Mouse (Mus musculus) brown adipose tissue, adult 24 weeks (tissue): ENCODE measurements around the gene Gsdma3. TPM values are rescaled to one million over a fixed set of nuclear protein-coding genes. Genes with fewer than 3 reads are reported as not detected.

Experiments used
- H3K27ac ChIP-seq: fragments of 200-500 bp; replicated peaks from 2 replicates; pipeline ENCODE4 v1.5.1; 2012; ENCODE audit warnings: low read depth, mild to moderate bottlenecking, low read length
- H3K4me1 ChIP-seq: fragments of 200-500 bp; 2 replicates; pipeline ENCODE4 v1.6.1; 2012; ENCODE audit warnings: low read length, mixed read lengths; ENCODE audit not compliant: control insufficient read depth, insufficient read depth, insufficient read length
- H3K4me3 ChIP-seq: fragments of 200-500 bp; 2 replicates; pipeline ENCODE4 v1.5.1; 2012; ENCODE audit warnings: low read depth, mild to moderate bottlenecking, low read length, moderate library complexity; ENCODE audit not compliant: insufficient read depth
- polyA plus RNA-seq: library from polyadenylated mRNA; stranded (reverse); fragments of >200 nt; gene quantifications from 2 replicates; pipeline ENCODE4 v1.2.4, GENCODE M21; 2012; ENCODE audit not compliant: missing spikeins, insufficient read depth, insufficient read length

The Gsdma3 gene
- polyA plus RNA-seq: not detected in 2 replicates

GRCm38 (mm10) chr11:98625611-98626410, at the start of gene Gsdma3, which contains the start of gene Gm12355:
TSS of gene Gsdma3 (plus strand) at chr11:98626360.
TSS of gene Gm12355 (minus strand) at chr11:98625661.
- H3K27ac ChIP-seq: no peak within 1 kb of the TSS
- H3K4me3 ChIP-seq: no peak within 1 kb of the TSS
- no peaks in the 10 kb centered on the region for H3K4me1 ChIP-seq

DNA sequence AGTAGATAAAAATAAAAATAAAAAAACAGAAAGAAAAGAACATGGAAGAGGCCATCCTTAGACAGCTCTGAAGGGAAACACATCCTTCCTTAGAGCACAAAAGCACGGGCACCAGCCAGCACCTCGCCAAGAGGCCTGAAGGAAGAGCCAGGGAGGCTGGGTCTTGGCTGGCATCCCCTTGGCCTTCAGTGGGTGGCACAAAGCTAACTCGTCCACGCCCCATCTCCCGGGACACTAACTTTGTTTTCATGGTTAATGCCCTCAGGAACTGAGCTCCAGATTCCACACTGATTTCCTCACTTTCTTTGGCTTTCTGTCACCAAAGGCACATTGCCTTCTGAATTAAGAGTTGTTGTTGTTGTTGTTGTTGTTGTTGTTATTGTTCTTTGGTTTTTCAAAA, 48.4 kb upstream of the Gsdma3 start:
- peak overlapping the region; percentile 60 for H3K27ac ChIP-seq
- H3K4me3 ChIP-seq: no peak overlapping the region
- peaks cover 26% of the 10 kb centered on the region for H3K4me1 ChIP-seq

DNA sequence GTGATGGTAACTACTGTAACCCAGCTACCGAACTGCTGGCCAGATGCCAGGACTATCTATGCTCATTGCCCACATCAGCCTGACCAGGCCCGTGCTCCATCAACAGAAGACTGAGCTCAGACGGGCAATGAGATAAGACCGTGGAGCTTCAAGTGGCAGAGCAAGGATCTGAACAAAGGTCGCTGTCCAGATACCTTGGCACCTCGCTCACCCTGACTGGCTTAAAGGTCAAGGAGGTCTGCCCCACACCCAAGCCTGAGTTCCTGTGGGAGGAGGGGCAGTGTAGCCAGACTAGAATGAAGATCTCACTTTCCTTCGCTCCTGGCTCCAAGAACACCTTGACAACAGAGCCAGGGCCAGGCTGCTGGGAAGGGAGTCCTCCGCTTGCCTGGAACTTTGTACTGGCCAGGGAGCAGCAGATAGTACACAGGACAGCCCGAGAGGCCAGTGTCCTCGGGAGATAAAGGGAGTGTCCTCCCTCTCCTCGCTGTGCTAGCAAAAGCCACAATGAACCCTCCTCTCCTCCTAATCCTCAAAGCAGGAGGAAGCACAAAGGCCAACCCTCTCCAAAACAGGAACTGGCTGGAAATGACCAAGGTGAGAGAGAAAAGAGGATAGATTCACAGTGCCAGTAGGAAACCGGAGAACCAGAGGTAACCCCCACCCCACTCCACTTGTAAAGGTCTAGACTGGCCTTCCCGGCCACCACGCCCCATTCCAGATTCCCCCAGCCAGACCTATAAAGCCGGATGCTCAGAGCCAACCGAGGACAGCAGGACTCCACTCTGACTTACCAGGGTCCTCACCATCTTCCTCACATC, 45.6 kb upstream of the Gsdma3 start:
- no peak overlapping the region for H3K4me3 ChIP-seq
- H3K27ac ChIP-seq: peak overlapping the region; percentile 43
- peaks cover 31% of the 10 kb centered on the region for H3K4me1 ChIP-seq

DNA sequence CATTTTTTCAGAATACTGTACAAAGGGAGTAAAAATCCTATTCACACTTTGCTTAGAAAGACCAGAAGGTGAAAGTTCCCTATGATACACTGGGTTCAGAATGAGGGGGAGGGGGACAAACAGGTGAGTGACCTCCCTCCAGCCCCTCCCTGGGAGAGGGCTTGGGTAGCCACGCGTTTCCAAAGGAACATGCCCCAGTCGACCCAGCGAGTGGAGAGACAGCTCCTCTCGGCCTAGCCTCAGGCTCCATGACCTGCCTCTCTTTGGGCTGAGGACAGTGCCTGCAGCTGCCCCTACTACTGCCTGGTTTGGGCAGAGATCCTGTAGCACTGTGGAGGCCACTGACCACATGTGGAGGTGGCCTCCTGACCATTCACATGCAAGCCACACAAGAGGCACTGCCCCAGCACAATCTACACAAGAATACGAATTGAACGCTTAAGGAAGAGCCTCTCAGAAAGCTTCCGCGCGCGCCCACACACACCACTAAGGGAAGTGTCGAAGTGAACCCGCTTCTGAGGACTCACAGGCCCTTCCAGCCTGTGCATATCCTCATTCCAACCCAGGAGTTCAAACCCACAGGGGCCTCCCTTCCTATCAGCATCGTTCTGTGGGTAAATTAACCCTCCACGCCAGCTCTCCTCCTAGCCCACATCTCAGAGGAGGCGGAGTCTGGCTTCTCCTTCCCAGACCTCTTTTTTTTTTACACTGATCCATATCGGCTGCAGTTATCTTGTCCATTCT, 44.7 kb upstream of the Gsdma3 start:
- Histone ChIP-seq H3K27ac (peak overlapping the region; percentile 43), H3K4me3 (no peak overlapping the region), H3K4me1 (peaks cover 31% of the 10 kb centered on the region)

DNA sequence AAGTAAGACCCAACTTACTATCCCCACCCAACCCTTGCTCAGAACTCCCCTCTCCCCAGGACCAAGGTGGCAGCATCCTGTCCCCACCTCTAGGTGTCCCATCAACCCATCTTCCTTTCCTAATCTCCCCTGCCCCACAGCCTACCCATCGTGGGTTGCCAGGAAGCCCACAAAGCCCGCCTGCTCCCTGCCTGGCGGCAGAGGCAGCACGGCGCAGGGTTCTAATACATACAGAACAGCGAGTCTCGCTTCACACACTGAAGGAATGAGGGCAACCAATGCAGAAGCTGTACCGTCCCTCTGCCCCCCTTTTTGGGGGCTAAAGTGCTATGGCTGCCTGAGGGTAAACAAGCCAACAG, 44.2 kb upstream of the Gsdma3 start:
- H3K27ac ChIP-seq: peak overlapping the region; percentile 3; the same call in 1 of the 2 replicates
- peaks cover 31% of the 10 kb centered on the region for H3K4me1 ChIP-seq
- H3K4me3 ChIP-seq: no peak overlapping the region

GRCm38 (mm10) chr11:98582551-98583264, 43.5 kb upstream of the Gsdma3 start:
- Histone ChIP-seq H3K4me3 (no peak overlapping the region), H3K4me1 (peaks cover 31% of the 10 kb centered on the region), H3K27ac (peak overlapping the region; percentile 68)

DNA sequence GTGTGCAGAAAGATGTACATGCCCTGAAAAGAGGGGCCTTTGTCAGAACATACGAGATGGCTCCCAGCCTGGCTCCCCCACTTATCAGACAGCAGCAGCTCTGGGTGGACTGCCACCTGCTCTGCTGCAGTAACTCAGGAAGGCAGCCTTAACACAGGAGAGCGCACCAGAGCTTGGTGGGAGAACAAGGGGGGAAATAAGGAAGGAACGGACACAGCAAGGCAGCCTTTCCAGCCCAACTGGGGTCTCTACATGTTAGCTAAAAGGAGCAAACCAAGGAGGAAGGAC, 43.0 kb upstream of the Gsdma3 start:
- H3K4me3 ChIP-seq: no peak overlapping the region
- peak overlapping the region; percentile 68 for H3K27ac ChIP-seq
- peaks cover 31% of the 10 kb centered on the region for H3K4me1 ChIP-seq

- Histone ChIP-seq H3K27ac (peak overlapping the region; percentile 99), H3K4me1 (peaks cover 31% of the 10 kb centered on the region), H3K4me3 (no peak overlapping the region)
Observed at GRCm38 (mm10) chr11:98583571-98583970, 42.6 kb upstream of the Gsdma3 start.

- Histone ChIP-seq H3K4me1 (peaks cover 31% of the 10 kb centered on the region), H3K4me3 (peak overlapping the region; percentile 37), H3K27ac (peak overlapping the region; percentile 99)
Observed at GRCm38 (mm10) chr11:98584146-98584545, 42.0 kb upstream of the Gsdma3 start.

DNA sequence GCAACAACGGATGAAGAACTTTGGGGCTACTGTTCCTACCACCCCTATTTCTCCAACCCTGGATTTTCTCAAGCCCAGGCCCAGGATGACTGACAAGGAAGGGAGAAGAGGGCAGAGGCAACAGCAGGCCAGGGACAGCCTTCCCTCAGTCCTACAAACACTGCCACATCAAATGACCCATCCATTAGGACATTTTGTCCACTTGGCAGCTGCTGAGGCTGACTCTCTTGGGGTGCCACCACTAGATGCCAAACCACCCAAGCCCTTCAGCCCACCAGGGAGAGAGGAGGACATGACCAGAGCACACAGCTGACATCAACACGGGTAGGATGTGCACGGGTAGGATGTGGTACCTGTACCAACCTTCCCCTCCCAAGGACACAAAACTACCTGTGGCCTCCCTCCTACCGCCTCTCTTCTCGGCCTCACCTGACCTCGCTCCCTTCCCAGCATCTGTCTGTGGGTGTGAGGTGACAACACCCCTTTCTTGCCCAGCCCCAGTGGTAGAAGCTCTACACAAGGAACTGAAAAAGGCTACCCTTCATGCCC, 41.5 kb upstream of the Gsdma3 start:
- peaks cover 29% of the 10 kb centered on the region for H3K4me1 ChIP-seq
- peak overlapping the region; percentile 64 for H3K4me3 ChIP-seq

GRCm38 (mm10) chr11:98586087-98586891, 39.9 kb upstream of the Gsdma3 start:
- Histone ChIP-seq H3K4me1 (peaks cover 15% of the 10 kb centered on the region), H3K27ac (peak overlapping the region; percentile 99), H3K4me3 (peak overlapping the region; percentile 86)

More for the DNA sequence above, 41.5 kb upstream of the Gsdma3 start:
- H3K27ac ChIP-seq: peak overlapping the region; percentile 99

DNA sequence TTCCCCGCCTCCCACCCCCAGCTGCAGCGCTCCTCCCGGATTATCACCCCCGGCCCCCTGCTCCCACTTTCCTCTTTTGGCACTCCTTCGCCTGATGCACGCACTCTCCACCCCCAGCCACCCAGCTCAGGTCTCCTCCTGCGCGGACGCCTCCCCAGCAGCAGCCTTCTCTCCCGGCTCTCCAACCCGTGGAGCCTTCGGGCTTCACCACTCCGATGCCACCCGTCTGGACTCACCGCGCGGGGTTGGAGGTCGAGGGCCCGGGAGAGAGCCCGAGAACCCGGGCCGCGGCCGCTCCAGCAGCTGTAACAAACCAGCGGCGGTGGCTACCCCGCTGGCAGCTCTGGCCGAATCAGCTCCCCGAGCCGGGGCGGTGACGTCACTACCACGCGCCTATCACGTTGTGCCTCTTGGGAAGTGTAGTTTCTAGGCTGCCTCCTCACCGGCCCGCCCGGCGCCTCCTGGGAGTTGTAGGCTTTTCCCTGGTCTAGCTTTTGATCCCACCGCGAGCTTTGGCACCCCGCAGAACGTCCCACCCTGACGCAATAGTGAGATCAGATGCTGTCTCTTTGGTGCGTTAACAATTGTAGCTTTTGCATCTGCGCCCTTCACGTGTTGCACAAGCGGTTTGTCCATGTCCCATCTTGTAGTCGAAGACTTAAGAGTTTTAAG, 39.1 kb upstream of the Gsdma3 start, which contains the start of gene Ormdl3:
Ormdl3 (minus strand) TSS at position 477 of the 672 bp plus-strand sequence.
- H3K4me1 ChIP-seq: peaks cover 8% of the 10 kb centered on the region
- peak within 1 kb of the TSS; percentile 99 for H3K27ac ChIP-seq
- peak within 1 kb of the TSS; percentile 86 for H3K4me3 ChIP-seq
